Mouse (Mus musculus) C2C12 (cell line): Measurements from ENCODE around the gene Ntn1.

Experiments used
- MYOD1 ChIP-seq: IDR thresholded peaks from one replicate; pipeline ENCODE4 v1.6.1; 2011; ENCODE audit warnings: low read depth; ENCODE audit not compliant: control insufficient read depth, insufficient read length
- MYOG ChIP-seq: IDR thresholded peaks from one replicate; pipeline ENCODE4 v1.6.1; 2011; ENCODE audit not compliant: control insufficient read depth, insufficient read length; ENCODE audit errors: extremely low read depth

GRCm38 (mm10) chr11:68388655-68389015 is 12.0 kb downstream of the Ntn1 start:
- TF ChIP-seq MYOG, result no peak
- TF ChIP-seq MYOD1, result no peak
